Mouse (Mus musculus) kidney, adult 8-10 months (tissue): ENCODE results near the gene Smap2.

Experiments used
- DNase-seq, 2 experiments: peaks; one replicate each; pipeline ENCODE4 v3.0.0; 2022

Gene Smap2

GRCm38 (mm10) chr4:120974711-120975427, 42.2 kb downstream of the Smap2 start:
- peak; percentile 64 to 73 for DNase-seq

GRCm38 (mm10) chr4:120971842-120972241, 45.2 kb downstream of the Smap2 start:
- no peak for DNase-seq

GRCm38 (mm10) chr4:120969382-120970146, 47.5 kb downstream of the Smap2 start:
- peak; percentile 25 to 53 for DNase-seq

GRCm38 (mm10) chr4:120968486-120968885, 48.6 kb downstream of the Smap2 start:
- no peak for DNase-seq

GRCm38 (mm10) chr4:120955586-120955985, 61.5 kb downstream of the Smap2 start:
- DNase-seq: no peak

GRCm38 (mm10) chr4:120953667-120954066, 63.4 kb downstream of the Smap2 start:
- DNase-seq: no peak

GRCm38 (mm10) chr4:120953038-120953437, 64.0 kb downstream of the Smap2 start:
- DNase-seq: no peak

GRCm38 (mm10) chr4:120952163-120952562, 64.9 kb downstream of the Smap2 start:
- no peak for DNase-seq

- peak; percentile 85 to 88 for DNase-seq
These were observed 65.5 kb downstream of the Smap2 start, which contains the start of gene Zfp69 for GRCm38 (mm10) chr4:120951428-120951973. Gene Zfp69, minus strand, starts transcription at chr4:120951699.

- DNase-seq: no peak
These were observed 66.2 kb downstream of the Smap2 start for GRCm38 (mm10) chr4:120950763-120951427.

- DNase-seq: peak in 1 of 2 experiments; percentile 55
These were observed 68.1 kb downstream of the Smap2 start for GRCm38 (mm10) chr4:120948938-120949337.

- peak; percentile 53 to 70 for DNase-seq
These were observed 82.0 kb downstream of the Smap2 start for GRCm38 (mm10) chr4:120935006-120935405.

GRCm38 (mm10) chr4:120930736-120931135, 86.3 kb downstream of the Smap2 start:
- DNase-seq: no peak

- no peak for DNase-seq
These were observed 88.4 kb downstream of the Smap2 start for GRCm38 (mm10) chr4:120928686-120929085.

- DNase-seq: peak; percentile 58 to 63
These were observed 91.7 kb downstream of the Smap2 start for GRCm38 (mm10) chr4:120925386-120925785.

- peak; percentile 83 to 88 for DNase-seq
These were observed 92.3 kb downstream of the Smap2 start, which contains the start of gene Exo5 for GRCm38 (mm10) chr4:120924554-120925299. Gene Exo5, minus strand, starts transcription at chr4:120925017.

GRCm38 (mm10) chr4:120921461-120921860, 95.6 kb downstream of the Smap2 start:
- DNase-seq: no peak
